ENCODE assay signal across 26 mouse cellular contexts in genomic region chr10:66955430-66955829, GRCm38 (mm10).
DNase-seq lines count a peak whose midpoint lies in the region; ATAC-seq and TF ChIP-seq lines count a peak whose summit lies in the region.
"Had no signal": no experiment of that assay in that cellular context is flagged by ENCODE, and none has a peak within 500 bp of the region (broad histone marks: within the 10 kb centered on the region; RNA-seq: fewer than 3 reads in every experiment).

No protein-coding gene starts in this region.

- no peaks in the 10 kb centered on the region for H3K27me3 ChIP-seq in spleen, adult 2 months (ENCODE audit: control insufficient read depth, insufficient read depth, low read length)
- no peaks in the 10 kb centered on the region for H3K27me3 ChIP-seq in CH12.LX (replicated peaks)
- H3K27me3 ChIP-seq: embryonic facial prominence, embryonic 12.5 days; embryonic facial prominence, embryonic 15.5 days; forebrain, embryonic 13.5 days; heart, embryonic 13.5 days; hindbrain, embryonic 13.5 days had no signal

- no peak overlapping the region for H3K27ac ChIP-seq in spleen, adult 2 months (ENCODE audit: insufficient read depth, low read length)
- peak overlapping the region; percentile 97 for H3K27ac ChIP-seq in CH12.LX (ENCODE audit: insufficient read depth, low read depth)
- H3K27ac ChIP-seq: embryonic facial prominence, embryonic 12.5 days; embryonic facial prominence, embryonic 15.5 days; forebrain, embryonic 13.5 days; heart, adult 2 months; heart, embryonic 10.5 days; heart, embryonic 13.5 days; hindbrain, embryonic 13.5 days had no signal

- 45% methylated on average over 5 of the region's 5 CpGs for WGBS in spleen, adult 2 months

- H3K4me3 ChIP-seq in spleen, adult 2 months (ENCODE audit: extremely low read depth, insufficient read depth, insufficient read length), result no peak overlapping the region
- H3K4me3 ChIP-seq in CH12.LX (replicated peaks in 1 of 3; ENCODE audit: low read depth in 2 of 3, low read length in 2 of 3, poor library complexity in 1 of 3), result peak overlapping the region in 1 of 3 experiments; percentile 12
- H3K4me3 ChIP-seq: embryonic facial prominence, embryonic 12.5 days; embryonic facial prominence, embryonic 15.5 days; forebrain, embryonic 13.5 days; heart, adult 2 months; heart, embryonic 10.5 days; heart, embryonic 13.5 days; hindbrain, embryonic 13.5 days had no signal

- in situ Hi-C loops in CH12.LX (cut with MboI; ENCODE audit: low pct_ligation_motif_present, low pct_unique_long_range_greater_than_20kb, low sequenced_read_pairs), result no loop called here

- peaks cover 8% of the 10 kb centered on the region for H3K9me3 ChIP-seq in CH12.LX (replicated peaks; ENCODE audit: low read length)
- H3K9me3 ChIP-seq: embryonic facial prominence, embryonic 12.5 days; embryonic facial prominence, embryonic 15.5 days; forebrain, embryonic 13.5 days; heart, embryonic 10.5 days; heart, embryonic 13.5 days; hindbrain, embryonic 13.5 days had no signal

- H3K36me3 ChIP-seq in spleen, adult 2 months (ENCODE audit: control insufficient read depth, insufficient read depth, low read length), result no peaks in the 10 kb centered on the region
- H3K36me3 ChIP-seq in CH12.LX (replicated peaks in 1 of 2; ENCODE audit: control insufficient read depth in 1 of 2, insufficient read depth in 1 of 2, low read length in 1 of 2), result no peaks in the 10 kb centered on the region
- H3K36me3 ChIP-seq: embryonic facial prominence, embryonic 12.5 days; embryonic facial prominence, embryonic 15.5 days; heart, embryonic 10.5 days; heart, embryonic 13.5 days; hindbrain, embryonic 13.5 days had no signal

- H3K4me2 ChIP-seq in CH12.LX (ENCODE audit: insufficient read depth, low read depth, poor library complexity, severe bottlenecking), result peak overlapping the region; percentile 84
- H3K4me2 ChIP-seq: embryonic facial prominence, embryonic 12.5 days; embryonic facial prominence, embryonic 15.5 days; forebrain, embryonic 13.5 days; heart, embryonic 13.5 days; hindbrain, embryonic 13.5 days had no signal

- no peak; the same call in none of the 2 replicates for TF ChIP-seq RAD21 in CH12.LX (IDR thresholded peaks at IDR 0.05; ENCODE audit: low read depth, low read length)

- no peak for TF ChIP-seq CTCF in spleen, adult 2 months (IDR thresholded peaks at IDR 0.05; ENCODE audit: extremely low read depth, insufficient read depth, insufficient read length, insufficient replicate concordance)
- TF ChIP-seq CTCF in CH12.LX (conservative IDR thresholded peaks at IDR 0.05 in 1 of 2, IDR thresholded peaks at IDR 0.05 in 1 of 2; ENCODE audit: low read depth in 2 of 2, low read length in 2 of 2), result no peak

- DNase-seq in spleen, adult 2 months (ENCODE audit: low read depth in 1 of 2, low spot score in 2 of 2), result peak; percentile 34 to 61
- DNase-seq in spleen, adult 18-20 months, result no peak
- peak; percentile 58 to 72 for DNase-seq in B cell, adult 2 months
- DNase-seq in CH12.LX (ENCODE audit: extremely low read depth), result peak; percentile 96
- DNase-seq in cerebellum, postnatal 14 days, result no peak
- DNase-seq in adrenal gland, postnatal 36 days, result no peak
- no peak for DNase-seq in layer of hippocampus, adult 11-12 months (ENCODE audit: low spot score)
- DNase-seq: adrenal gland, adult 2 months; adrenal gland, postnatal 14 days; cerebellum, adult 18-20 months; cerebellum, adult 9-10 months; cerebellum, postnatal 25 days; gastrocnemius, postnatal 10 days; gastrocnemius, postnatal 36 days; heart, adult 2 months had no signal

- peaks cover 20% of the 10 kb centered on the region for H3K4me1 ChIP-seq in spleen, adult 2 months (ENCODE audit: control insufficient read depth, insufficient read depth, insufficient read length)
- peaks cover 18 to 66% of the 10 kb centered on the region in 2 experiments for H3K4me1 ChIP-seq in CH12.LX (ENCODE audit: control insufficient read depth in 1 of 2, insufficient read depth in 2 of 2)
- H3K4me1 ChIP-seq: embryonic facial prominence, embryonic 12.5 days had no signal

- ATAC-seq in neutrophil, adult 5-6 weeks (ENCODE audit: extremely low read depth, insufficient number of reproducible peaks, low FRiP score, poor library complexity, severe bottlenecking), result peak; percentile 82
- ATAC-seq: forebrain, embryonic 13.5 days; forebrain, embryonic 16.5 days; hindbrain, embryonic 16.5 days; inflammation-experienced regulatory T-cells, adult 6 months; intestine, embryonic 16.5 days had no signal

- peak overlapping the region; percentile 61 for H3K9ac ChIP-seq in CH12.LX (ENCODE audit: insufficient read depth, low read depth)
- H3K9ac ChIP-seq: embryonic facial prominence, embryonic 12.5 days; embryonic facial prominence, embryonic 15.5 days; forebrain, embryonic 13.5 days; heart, embryonic 13.5 days; hindbrain, embryonic 13.5 days had no signal

- dilution Hi-C loops in CH12.LX (cut with MboI; ENCODE audit: extremely low pct_ligation_motif_present, extremely low pct_unique_long_range_greater_than_20kb, low sequenced_read_pairs), result no loop called here

- TF ChIP-seq EP300 in CH12.LX (IDR thresholded peaks at IDR 0.05; ENCODE audit: low read length), result peak; percentile 99

- no peak for TF ChIP-seq POLR2A in spleen, adult 2 months (IDR thresholded peaks at IDR 0.05; ENCODE audit: low read depth, low read length)
- 0 out of 2 replicates have a peak, but pooled peaks have one; percentile 26 for TF ChIP-seq POLR2A in CH12.LX (IDR thresholded peaks at IDR 0.05; ENCODE audit: low read depth, low read length)

- H3K79me2 ChIP-seq in CH12.LX (replicated peaks; ENCODE audit: control insufficient read depth, extremely low read depth, insufficient read depth, poor library complexity, severe bottlenecking), result no peaks in the 10 kb centered on the region

TF ChIP-seq in CH12.LX, 34 proteins besides CTCF, POLR2A, EP300 and RAD21:
- TF ChIP-seq E2F4 (IDR thresholded peaks at IDR 0.05; ENCODE audit: insufficient replicate concordance, low read depth, low read length) (no peak), MXI1 (IDR thresholded peaks at IDR 0.05; ENCODE audit: low read depth, low read length) (no peak), ZNF384 (IDR thresholded peaks at IDR 0.05; ENCODE audit: low read depth, low read length) (peak; percentile 77), BHLHE40 (IDR thresholded peaks at IDR 0.05; ENCODE audit: low read depth, low read length) (peak; percentile 91), MAX (IDR thresholded peaks at IDR 0.05; ENCODE audit: low read length) (0 out of 2 replicates have a peak, but pooled peaks have one; percentile 16), JUND (conservative IDR thresholded peaks at IDR 0.05; ENCODE audit: low read depth, low read length) (peak; percentile 94), JUN (IDR thresholded peaks at IDR 0.05; ENCODE audit: insufficient read depth, low read depth, low read length) (peak; percentile 93), PAX5 (IDR thresholded peaks at IDR 0.05; ENCODE audit: low read length) (no peak), CHD2 (IDR thresholded peaks at IDR 0.05; ENCODE audit: low read length) (peak; percentile 74), TCF12 (IDR thresholded peaks at IDR 0.05; ENCODE audit: low read depth, low read length) (peak; percentile 95), ZKSCAN1 (IDR thresholded peaks at IDR 0.05; ENCODE audit: borderline replicate concordance, low read depth, low read length) (no peak), MEF2A (IDR thresholded peaks at IDR 0.05; ENCODE audit: borderline replicate concordance, low read depth, low read length) (peak; percentile 92), IRF4 (IDR thresholded peaks at IDR 0.05; ENCODE audit: low read depth, low read length) (peak; percentile 100), SMC3 (IDR thresholded peaks at IDR 0.05; ENCODE audit: low read depth, low read length) (peak; percentile 6; the same call in 1 of the 2 replicates), RCOR1 (conservative IDR thresholded peaks at IDR 0.05; ENCODE audit: low read depth, low read length) (no peak), MYC (IDR thresholded peaks at IDR 0.05; ENCODE audit: low read depth, low read length) (peak; percentile 67; the same call in 1 of the 2 replicates), ETS1 (conservative IDR thresholded peaks at IDR 0.05; ENCODE audit: low read depth, low read length) (peak; percentile 96), TBP (conservative IDR thresholded peaks at IDR 0.05; ENCODE audit: low read depth, low read length) (peak; percentile 71; the same call in 1 of the 2 replicates), KAT2A (IDR thresholded peaks at IDR 0.05; ENCODE audit: insufficient replicate concordance, low read length) (no peak), SIN3A (IDR thresholded peaks at IDR 0.05; ENCODE audit: low read length) (peak; percentile 57; the same call in 1 of the 2 replicates)

Comparison
In these comparisons a context has a peak if more than half of its experiments do, and no peak if none do; other contexts are left out.
1. DNase-seq: peak in spleen, adult 2 months (2 of 2), B cell, adult 2 months (2 of 2) and CH12.LX (single experiment); none in spleen, adult 18-20 months (0 of 2), cerebellum, postnatal 14 days (0 of 2), adrenal gland, postnatal 36 days (0 of 2) and layer of hippocampus, adult 11-12 months (single experiment).